Mouse (Mus musculus) liver, embryonic 14.5 days (tissue): Measurements from ENCODE around the gene Pigk. TPM values are rescaled to one million over a fixed set of nuclear protein-coding genes. Genes with fewer than 3 reads are reported as not detected.

Experiments
- ATAC-seq: fragments of 200-750 bp; cut with Nextera tagmentation; 2 replicates; pipeline ENCODE4 v1.8.0; 2017; ENCODE audit warnings: moderate number of reproducible peaks, mild to moderate bottlenecking, moderate library complexity; ENCODE audit not compliant: insufficient read depth
- DNase-seq, 3 experiments: peaks; one replicate each; pipeline ENCODE4 v3.0.0-alpha.2; 2012 to 2013; ENCODE audit warnings: low read depth in 3 of 3, low spot score in 3 of 3
- H3K27ac ChIP-seq: fragments of 300-500 bp; sonication (generic); 2 replicates; pipeline ENCODE4 v1.5.1; 2014; ENCODE audit warnings: moderate library complexity, mild to moderate bottlenecking, control low read depth, inconsistent platforms
- H3K27me3 ChIP-seq: fragments of 300-500 bp; sonication (generic); 2 replicates; pipeline ENCODE4 v1.6.1; 2014; ENCODE audit warnings: mild to moderate bottlenecking, low read length, moderate library complexity; ENCODE audit not compliant: control insufficient read depth, insufficient read depth
- H3K36me3 ChIP-seq: fragments of 300-500 bp; sonication (generic); replicated peaks from 2 replicates; pipeline ENCODE4 v1.6.1; 2014; ENCODE audit warnings: low read depth; ENCODE audit not compliant: control insufficient read depth, insufficient read depth
- H3K4me1 ChIP-seq, 2 experiments: fragments of 200-500 bp in 1 of 2; fragments of 300-500 bp in 1 of 2; sonication (generic) in 1 of 2; replicated peaks; 2 replicates each; pipeline ENCODE4 v1.6.1; 2012 to 2014; ENCODE audit warnings: antibody characterized with exemption in 1 of 2, inconsistent platforms in 1 of 2, low read length in 1 of 2; ENCODE audit not compliant: control insufficient read depth in 2 of 2, insufficient read depth in 2 of 2
- H3K4me2 ChIP-seq: fragments of 300-500 bp; sonication (generic); 2 replicates; pipeline ENCODE4 v1.6.1; 2014; ENCODE audit warnings: low read depth, mild to moderate bottlenecking, control low read depth, moderate library complexity
- H3K4me3 ChIP-seq, 2 experiments: fragments of 200-500 bp in 1 of 2; fragments of 300-500 bp in 1 of 2; sonication (generic) in 1 of 2; 2 replicates each; pipeline ENCODE4 v1.5.1; 2012 to 2014; ENCODE audit warnings: low read depth in 2 of 2, low read length in 2 of 2, mild to moderate bottlenecking in 2 of 2, control low read depth in 1 of 2, inconsistent platforms in 1 of 2, moderate library complexity in 1 of 2; ENCODE audit not compliant: insufficient read depth in 1 of 2
- H3K9ac ChIP-seq: fragments of 300-500 bp; sonication (generic); replicated peaks from 2 replicates; pipeline ENCODE4 v1.6.1; 2014; ENCODE audit warnings: mild to moderate bottlenecking, control low read depth, moderate library complexity
- H3K9me3 ChIP-seq: fragments of 300-500 bp; sonication (generic); 2 replicates; pipeline ENCODE4 v1.6.1; 2016; ENCODE audit warnings: low read length, mixed read lengths; ENCODE audit not compliant: control insufficient read depth
- CTCF ChIP-seq: IDR thresholded peaks from 2 replicates; pipeline ENCODE4 v1.5.1; 2016; ENCODE audit warnings: antibody characterized with exemption, low read depth, control low read depth
- EP300 ChIP-seq: IDR thresholded peaks from 2 replicates; pipeline ENCODE4 v1.6.1; 2016; ENCODE audit warnings: antibody characterized with exemption, low read depth
- WGBS: fragments of 180-500 bp; shearing (Covaris S2); extraction: QIAGEN DNeasy Blood & Tissue Kit; methylation state at CpG from one replicate; pipeline ENCODE4 v1.1.7; 2014; ENCODE audit not compliant: insufficient replicate concordance; 5-methylcytosine and 5-hydroxymethylcytosine counted together
- polyA plus RNA-seq, 2 experiments: library from polyadenylated mRNA; depleted of rRNA in 1 of 2; stranded (reverse) in 1 of 2; unstranded in 1 of 2; fragments of >200 nt; fragmentation: Nextera tagmentation in 1 of 2; extraction: Ambion mirVana in 1 of 2; gene quantifications; 2 replicates each; pipeline versions ENCODE4 v1.2.1 to v1.2.3; 2012 to 2014

Gene Pigk
- polyA plus RNA-seq, 2 experiments = 7.9 to 23.3 TPM

GRCm38 (mm10) chr3:152668793-152669192 lies 45.1 kb upstream of the Pigk start:
- Histone ChIP-seq H3K4me1 (no peaks in the 10 kb centered on the region), H3K4me3 (no peak overlapping the region), H3K27me3 (peaks cover 30% of the 10 kb centered on the region), H3K4me2 (no peak overlapping the region), H3K36me3 (no peaks in the 10 kb centered on the region), H3K9ac (no peak overlapping the region), H3K27ac (no peak overlapping the region), H3K9me3 (no peaks in the 10 kb centered on the region)
- no peak for DNase-seq
- TF ChIP-seq EP300 (no peak), CTCF (no peak)
- WGBS = 48% methylated on average over 2 of the region's 2 CpGs
- ATAC-seq = no peak

GRCm38 (mm10) chr3:152669783-152670182 lies 44.1 kb upstream of the Pigk start:
- Histone ChIP-seq H3K4me2 (no peak overlapping the region), H3K27ac (no peak overlapping the region), H3K9me3 (no peaks in the 10 kb centered on the region), H3K36me3 (no peaks in the 10 kb centered on the region), H3K9ac (no peak overlapping the region), H3K4me3 (no peak overlapping the region), H3K4me1 (no peaks in the 10 kb centered on the region), H3K27me3 (peaks cover 30% of the 10 kb centered on the region)
- 49% methylated on average over 3 of the region's 3 CpGs for WGBS
- no peak for DNase-seq
- ATAC-seq = no peak
- no peak for TF ChIP-seq EP300
- no peak for TF ChIP-seq CTCF

GRCm38 (mm10) chr3:152674663-152675062 lies 39.2 kb upstream of the Pigk start:
- no peaks in the 10 kb centered on the region for H3K4me1 ChIP-seq

GRCm38 (mm10) chr3:152688532-152688931 lies 25.4 kb upstream of the Pigk start:
- TF ChIP-seq CTCF (no peak), EP300 (no peak)
- Histone ChIP-seq H3K27ac (no peak overlapping the region), H3K9ac (no peak overlapping the region), H3K4me3 (no peak overlapping the region), H3K9me3 (no peaks in the 10 kb centered on the region), H3K36me3 (no peaks in the 10 kb centered on the region), H3K27me3 (no peaks in the 10 kb centered on the region), H3K4me2 (no peak overlapping the region), H3K4me1 (no peaks in the 10 kb centered on the region)
- ATAC-seq = no peak
- no peak for DNase-seq
- 54% methylated on average over 5 of the region's 5 CpGs for WGBS

More at GRCm38 (mm10) chr3:152674663-152675062, 39.2 kb upstream of the Pigk start:
- H3K9ac ChIP-seq = no peak overlapping the region
- DNase-seq = no peak
- H3K4me3 ChIP-seq = no peak overlapping the region
- 44% methylated on average over 6 of the region's 6 CpGs for WGBS
- no peak; the same call in 1 of the 2 replicates for ATAC-seq
- no peaks in the 10 kb centered on the region for H3K9me3 ChIP-seq
- TF ChIP-seq CTCF = no peak
- TF ChIP-seq EP300 = no peak
- H3K4me2 ChIP-seq = no peak overlapping the region
- H3K27ac ChIP-seq = no peak overlapping the region
- no peaks in the 10 kb centered on the region for H3K27me3 ChIP-seq
- H3K36me3 ChIP-seq = no peaks in the 10 kb centered on the region

GRCm38 (mm10) chr3:152689105-152689504 lies 24.8 kb upstream of the Pigk start:
- H3K27ac ChIP-seq = no peak overlapping the region
- no peak for TF ChIP-seq EP300
- no peak for TF ChIP-seq CTCF
- H3K27me3 ChIP-seq = no peaks in the 10 kb centered on the region
- no peak overlapping the region for H3K4me2 ChIP-seq
- H3K36me3 ChIP-seq = no peaks in the 10 kb centered on the region
- H3K9me3 ChIP-seq = no peaks in the 10 kb centered on the region
- no peak for DNase-seq
- no peak overlapping the region for H3K9ac ChIP-seq
- WGBS = 75% methylated on average over 9 of the region's 9 CpGs
- no peak overlapping the region for H3K4me3 ChIP-seq
- ATAC-seq = no peak
- no peaks in the 10 kb centered on the region for H3K4me1 ChIP-seq

GRCm38 (mm10) chr3:152694950-152695349 lies 18.9 kb upstream of the Pigk start:
- Histone ChIP-seq H3K27ac (no peak overlapping the region), H3K27me3 (no peaks in the 10 kb centered on the region), H3K4me2 (no peak overlapping the region), H3K9me3 (no peaks in the 10 kb centered on the region), H3K9ac (no peak overlapping the region), H3K4me3 (no peak overlapping the region), H3K4me1 (no peaks in the 10 kb centered on the region), H3K36me3 (no peaks in the 10 kb centered on the region)
- TF ChIP-seq EP300 = no peak
- ATAC-seq (no peak), DNase-seq (no peak)
- WGBS = 68% methylated on average over 3 of the region's 3 CpGs
